Mouse (Mus musculus) Patski (cell line): ENCODE data around the gene Elp1. TPM values are rescaled to one million over a fixed set of nuclear protein-coding genes. Genes with fewer than 3 reads are reported as not detected.

Source experiments
- ATAC-seq: fragments of 100-300 bp; one replicate; pipeline ENCODE4 v1.8.0; 2021
- CTCF ChIA-PET: fragments of 350-600 bp; sonication (Branson Sonifier 250); formaldehyde crosslinking; loops from one replicate; lab custom pipeline; 2022; ENCODE audit warnings: inconsistent platforms; lab: Charles Lee
- POLR2A ChIA-PET: fragments of 350-600 bp; sonication (Branson Sonifier 250); formaldehyde crosslinking; loops from one replicate; lab custom pipeline; 2022; ENCODE audit warnings: antibody characterized with exemption, inconsistent platforms; lab: Charles Lee
- DNase-seq: peaks from one replicate; pipeline ENCODE4 v3.0.0-alpha.2; 2011; ENCODE audit warnings: low read depth, low spot score
- H3K27me3 ChIP-seq: fragments of 371-371 bp; one replicate; pipeline ENCODE4 v1.5.1; 2021
- CTCF ChIP-seq: fragments of 100-300 bp; IDR thresholded peaks from one replicate; pipeline ENCODE4 v1.5.1; 2021
- in situ Hi-C: fragments of 300-500 bp; cut with MboI; formaldehyde crosslinking; loops from 3 replicates; pipeline ENCODE4 v1.11.1; 2018; ENCODE audit warnings: low pct_unique_long_range_greater_than_20kb, mixed read lengths
- polyA plus RNA-seq: library from polyadenylated mRNA; unstranded; gene quantifications from one replicate; pipeline ENCODE4 v1.2.3, GENCODE M21; 2021

The Elp1 gene
- polyA plus RNA-seq, 1 experiment from 2014 or later, result 21.0 TPM

- no peaks in the 10 kb centered on the region for H3K27me3 ChIP-seq
- in situ Hi-C loops, result no loop called here
- no peak for DNase-seq
- no peak for TF ChIP-seq CTCF
- ChIA-PET CTCF (no interaction called here), POLR2A (no interaction called here)
- ATAC-seq, result no peak
Observed at GRCm38 (mm10) chr4:56831998-56832397, 29.9 kb upstream of the Elp1 start.

GRCm38 (mm10) chr4:56831013-56831609 lies 29.0 kb upstream of the Elp1 start:
- in situ Hi-C loops, result no loop called here
- H3K27me3 ChIP-seq, result no peaks in the 10 kb centered on the region
- ChIA-PET POLR2A (no interaction called here), CTCF (interaction anchor here (0.9 kb wide), 1 partner anchor 11 kb away, joined by 4 read pairs; no protein-coding TSS in a partner anchor)
- ATAC-seq (no peak), DNase-seq (no peak)
- TF ChIP-seq CTCF, result no peak

- POLR2A ChIA-PET, result interaction anchor here (0.9 kb wide), 1 partner anchor 25 kb away, joined by 3 read pairs; no protein-coding TSS in a partner anchor
- DNase-seq (peak; percentile 86), ATAC-seq (peak; percentile 85)
- H3K27me3 ChIP-seq, result no peaks in the 10 kb centered on the region
- CTCF ChIA-PET, result interaction anchor here (0.8 to 1.8 kb wide), 5 partner anchors 10 to 25 kb away, joined by 3 to 8 read pairs (median 3); no protein-coding TSS in a partner anchor
- in situ Hi-C loops, result no loop called here
- no peak for TF ChIP-seq CTCF
Observed at GRCm38 (mm10) chr4:56829511-56829921, 27.4 kb upstream of the Elp1 start.

- peak; percentile 85 for ATAC-seq
- ChIA-PET CTCF (interaction anchor here (0.8 to 1.8 kb wide), 7 partner anchors 9 to 25 kb away, joined by 3 to 8 read pairs (median 3); no protein-coding TSS in a partner anchor), POLR2A (interaction anchor here (0.9 kb wide), 1 partner anchor 26 kb away, joined by 3 read pairs; no protein-coding TSS in a partner anchor)
- H3K27me3 ChIP-seq, result no peaks in the 10 kb centered on the region
- peak; percentile 27 for DNase-seq
- in situ Hi-C loops, result no loop called here
- TF ChIP-seq CTCF, result no peak
Observed at GRCm38 (mm10) chr4:56828932-56829331, 26.8 kb upstream of the Elp1 start.

GRCm38 (mm10) chr4:56824231-56824630 lies 22.1 kb upstream of the Elp1 start:
- DNase-seq (no peak), ATAC-seq (no peak)
- in situ Hi-C loops, result no loop called here

GRCm38 (mm10) chr4:56820017-56820550 lies 18.0 kb upstream of the Elp1 start:
- TF ChIP-seq CTCF, result peak; percentile 49
- ChIA-PET POLR2A (no interaction called here), CTCF (interaction anchor here (0.9 to 1.8 kb wide), 7 partner anchors 9 to 47 kb away, joined by 3 to 19 read pairs (median 4); partner anchors contain the start of genes Elp1 and Fam206a)
- no peaks in the 10 kb centered on the region for H3K27me3 ChIP-seq
- DNase-seq (no peak), ATAC-seq (no peak)
- in situ Hi-C loops, result no loop called here

More at GRCm38 (mm10) chr4:56824231-56824630, 22.1 kb upstream of the Elp1 start:
- no peak for TF ChIP-seq CTCF
- H3K27me3 ChIP-seq, result no peaks in the 10 kb centered on the region
- POLR2A ChIA-PET, result no interaction called here
- CTCF ChIA-PET, result interaction anchor here (0.9 kb wide), 1 partner anchor 25 kb away, joined by 3 read pairs; no protein-coding TSS in a partner anchor

- no peaks in the 10 kb centered on the region for H3K27me3 ChIP-seq
- ATAC-seq (no peak), DNase-seq (no peak)
- CTCF ChIA-PET, result interaction anchor here (0.7 to 0.8 kb wide), 2 partner anchors 12 to 13 kb away, joined by 3 read pairs; no protein-coding TSS in a partner anchor
- no peak for TF ChIP-seq CTCF
- in situ Hi-C loops, result no loop called here
- POLR2A ChIA-PET, result no interaction called here
Observed at GRCm38 (mm10) chr4:56815131-56815530, 13.0 kb upstream of the Elp1 start.

GRCm38 (mm10) chr4:56812096-56812495 lies 10.0 kb upstream of the Elp1 start:
- CTCF ChIA-PET, result interaction anchor here (1.0 to 3.5 kb wide), 2 partner anchors 8 to 16 kb away, joined by 3 to 19 read pairs; no protein-coding TSS in a partner anchor

GRCm38 (mm10) chr4:56811642-56812041 lies 9.5 kb upstream of the Elp1 start:
- no peak for ATAC-seq
- POLR2A ChIA-PET, result no interaction called here
- CTCF ChIA-PET, result interaction anchor here (0.6 to 3.5 kb wide), 3 partner anchors 9 to 77 kb away, joined by 3 to 19 read pairs (median 3); no protein-coding TSS in a partner anchor
- in situ Hi-C loops, result no loop called here
- DNase-seq, result no peak
- no peaks in the 10 kb centered on the region for H3K27me3 ChIP-seq
- TF ChIP-seq CTCF, result no peak

More at GRCm38 (mm10) chr4:56812096-56812495, 10.0 kb upstream of the Elp1 start:
- no peak for TF ChIP-seq CTCF
- POLR2A ChIA-PET, result no interaction called here
- in situ Hi-C loops, result no loop called here
- ATAC-seq (no peak), DNase-seq (no peak)
- H3K27me3 ChIP-seq, result no peaks in the 10 kb centered on the region

- DNase-seq (no peak), ATAC-seq (no peak)
- ChIA-PET POLR2A (interaction anchor here (1.0 kb wide), 1 partner anchor 9 kb away, joined by 3 read pairs; no protein-coding TSS in a partner anchor), CTCF (interaction anchor here (0.8 to 3.5 kb wide), 4 partner anchors 8 to 20 kb away, joined by 3 to 19 read pairs (median 6); no protein-coding TSS in a partner anchor)
- in situ Hi-C loops, result no loop called here
- TF ChIP-seq CTCF, result no peak
- H3K27me3 ChIP-seq, result no peaks in the 10 kb centered on the region
Observed at GRCm38 (mm10) chr4:56809050-56809449, 6.9 kb upstream of the Elp1 start.
